Mouse (Mus musculus) gonadal fat pad, adult 2 months (tissue): ENCODE data around the gene Tbl1x. TPM values are rescaled to one million over a fixed set of nuclear protein-coding genes. Genes with fewer than 3 reads are reported as not detected.
"Not testable (repeated sequence)": the region's sequence is repeated elsewhere in the genome, so short reads cannot be mapped to it uniquely, and the experiment has no call there.

Experiments used
- DNase-seq: peaks from one replicate; pipeline ENCODE4 v3.0.0-alpha.2; 2012; ENCODE audit warnings: low read depth
- polyA plus RNA-seq: library from polyadenylated mRNA; depleted of rRNA; stranded (reverse); fragments of >200 nt; gene quantifications from 2 replicates; pipeline ENCODE4 v1.2.3, GENCODE M21; 2012; rRNA removed

Gene Tbl1x
- polyA plus RNA-seq = 41.9 and 43.5 TPM in 2 replicates

- no peak for DNase-seq
Observed at GRCm38 (mm10) chrX:77510371-77511300, at the start of gene Tbl1x. Gene Tbl1x, plus strand, starts transcription at chrX:77511013.

GRCm38 (mm10) chrX:77469216-77469615, 41.6 kb upstream of the Tbl1x start:
- no peak for DNase-seq

GRCm38 (mm10) chrX:77472858-77473257, 38.0 kb upstream of the Tbl1x start:
- no peak for DNase-seq

DNA sequence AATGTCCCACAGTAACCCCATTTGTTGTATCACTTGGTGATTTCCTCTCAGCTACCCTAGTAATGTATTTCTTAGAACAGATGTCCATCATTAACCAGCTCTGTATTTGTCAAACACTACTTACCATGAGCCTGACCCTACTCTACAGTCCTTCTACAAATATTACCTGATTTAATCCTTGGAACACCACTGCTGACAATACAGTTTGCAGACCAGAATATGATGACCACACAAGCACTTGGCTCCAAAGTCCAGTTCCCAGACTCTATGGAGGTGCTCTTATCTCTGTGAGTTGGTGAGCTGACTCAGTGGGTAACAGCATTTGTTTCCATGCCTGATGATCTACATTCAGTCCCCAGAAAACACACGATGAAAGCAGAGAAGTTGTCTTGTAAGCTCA, 37.3 kb upstream of the Tbl1x start:
- DNase-seq = no peak

DNA sequence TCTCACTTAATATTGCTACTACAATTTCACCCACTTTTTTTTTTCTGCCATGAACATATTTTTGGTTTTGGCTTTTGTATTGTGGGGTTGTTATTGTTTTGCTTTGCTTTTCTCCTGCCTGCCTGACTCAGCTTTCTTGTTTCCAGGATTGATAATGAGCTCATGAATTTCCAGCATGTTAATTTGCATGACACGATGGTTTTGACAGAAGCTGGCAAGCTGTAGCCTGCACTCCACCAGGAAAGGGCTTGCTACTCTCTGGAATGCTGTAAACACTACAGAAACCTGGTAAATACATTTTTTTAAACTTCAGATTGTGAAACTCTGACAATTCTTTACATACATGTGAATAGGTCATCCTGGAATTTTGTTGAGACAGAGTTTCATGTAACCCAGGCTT, 36.3 kb upstream of the Tbl1x start:
- no peak for DNase-seq

- no peak for DNase-seq
Observed at GRCm38 (mm10) chrX:77477526-77477925, 33.3 kb upstream of the Tbl1x start.

DNA sequence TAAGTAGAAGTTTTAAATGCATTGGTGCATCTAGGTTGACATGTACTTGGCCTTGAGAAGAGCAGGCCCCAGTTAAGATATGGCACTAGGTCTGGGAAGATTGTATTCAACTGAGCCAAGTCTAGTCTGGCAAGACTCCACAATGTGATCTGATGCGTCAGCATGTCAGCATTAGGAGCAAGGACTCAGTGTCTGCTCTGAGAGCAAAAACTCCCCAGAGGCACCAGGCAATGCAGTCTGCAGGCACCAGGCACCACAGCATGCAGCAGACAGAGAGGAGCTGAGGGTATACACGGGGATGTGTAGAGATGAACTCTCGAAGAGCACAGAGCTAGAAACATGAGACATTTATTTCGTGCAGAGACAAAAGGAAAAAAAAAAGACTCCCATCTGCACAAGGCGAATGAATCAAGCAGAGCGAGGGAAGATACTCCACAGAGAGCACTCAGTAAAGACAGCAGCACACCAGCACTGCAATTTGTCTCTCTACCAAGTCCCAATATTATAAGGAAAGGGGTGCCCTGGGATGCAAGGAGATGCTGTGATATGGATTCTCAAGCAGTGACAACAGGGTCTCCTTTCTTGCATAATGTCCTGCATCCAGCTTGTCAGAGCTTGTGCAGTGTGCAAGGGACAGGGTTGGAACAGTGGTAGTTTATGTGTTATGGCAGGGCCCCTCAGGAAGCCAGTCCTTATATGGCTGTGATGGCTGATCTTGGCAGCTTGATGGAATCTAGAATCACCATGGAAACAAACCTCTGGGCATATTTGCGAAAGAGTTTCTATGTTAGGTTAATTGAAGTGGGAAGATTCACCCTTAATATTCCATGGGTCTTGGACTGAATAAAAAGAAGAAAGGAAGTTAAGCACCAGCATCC, 22.7 kb upstream of the Tbl1x start:
- DNase-seq = no peak

- DNase-seq = no peak
Observed at GRCm38 (mm10) chrX:77490127-77490526, 20.7 kb upstream of the Tbl1x start.

- DNase-seq = peak; percentile 57
Observed at GRCm38 (mm10) chrX:77509149-77509548, 1.7 kb upstream of the Tbl1x start.

GRCm38 (mm10) chrX:77509776-77510175, 1.0 kb upstream of the Tbl1x start:
- DNase-seq = no peak

DNA sequence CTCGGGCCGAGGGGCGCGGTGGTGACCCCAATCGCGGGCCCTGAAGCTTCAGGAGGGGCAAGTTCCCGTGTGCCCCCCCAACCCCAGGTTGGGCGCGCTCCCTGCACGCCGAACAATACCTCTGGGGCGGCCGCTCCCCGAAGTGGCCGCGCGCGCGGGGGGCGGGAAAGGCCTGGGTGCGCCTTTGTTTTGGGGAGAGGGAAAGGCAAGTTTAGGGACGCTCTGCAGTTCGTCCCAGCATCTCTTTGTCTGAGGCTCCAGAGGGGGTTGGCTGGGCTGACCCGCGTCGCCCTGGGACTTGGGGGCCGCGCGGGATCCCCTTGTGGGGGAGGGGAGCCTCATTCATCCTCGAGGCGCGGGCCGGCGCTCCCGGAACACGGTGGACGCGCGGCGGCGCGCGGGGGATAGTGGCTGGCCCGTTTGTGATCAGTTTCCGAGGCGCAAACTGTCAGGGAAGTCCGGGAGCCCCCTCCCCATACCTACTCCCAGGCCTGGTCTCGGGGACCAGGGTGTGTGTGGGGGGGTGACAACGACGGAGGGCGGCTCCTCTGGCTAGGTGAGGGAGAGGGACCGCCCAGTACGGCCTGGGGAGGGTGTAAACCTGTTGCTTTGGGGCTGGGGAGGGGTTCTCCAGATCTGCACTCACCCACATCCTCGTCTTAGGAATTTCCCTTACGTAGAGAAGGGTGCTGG, 634 bp downstream of the Tbl1x start:
- no peak for DNase-seq

DNA sequence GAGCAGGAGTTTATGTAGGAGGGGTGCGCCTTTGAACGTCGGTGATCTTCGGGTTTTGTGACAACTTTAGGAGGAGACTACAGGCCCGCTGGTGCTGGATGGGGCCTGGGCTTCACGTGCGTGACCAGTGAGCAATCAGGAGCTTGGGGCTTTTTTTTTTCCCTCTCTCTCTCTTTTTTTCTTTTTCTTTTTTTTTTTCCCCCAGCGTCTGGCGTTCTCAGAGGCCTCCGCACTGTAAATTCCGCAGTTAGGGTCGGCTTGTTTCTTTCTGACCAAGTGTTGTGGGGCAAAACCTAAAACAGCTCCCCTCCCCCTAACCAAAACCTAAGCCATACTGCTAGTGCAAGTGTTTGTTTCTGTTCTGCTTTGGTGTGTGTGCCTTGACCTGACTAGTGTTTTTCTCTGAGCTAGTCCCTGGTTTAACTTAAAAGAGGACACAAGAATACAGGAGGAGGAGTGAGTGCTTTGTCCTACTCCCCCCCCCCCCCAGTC, 1.2 kb downstream of the Tbl1x start:
- DNase-seq = no peak

DNA sequence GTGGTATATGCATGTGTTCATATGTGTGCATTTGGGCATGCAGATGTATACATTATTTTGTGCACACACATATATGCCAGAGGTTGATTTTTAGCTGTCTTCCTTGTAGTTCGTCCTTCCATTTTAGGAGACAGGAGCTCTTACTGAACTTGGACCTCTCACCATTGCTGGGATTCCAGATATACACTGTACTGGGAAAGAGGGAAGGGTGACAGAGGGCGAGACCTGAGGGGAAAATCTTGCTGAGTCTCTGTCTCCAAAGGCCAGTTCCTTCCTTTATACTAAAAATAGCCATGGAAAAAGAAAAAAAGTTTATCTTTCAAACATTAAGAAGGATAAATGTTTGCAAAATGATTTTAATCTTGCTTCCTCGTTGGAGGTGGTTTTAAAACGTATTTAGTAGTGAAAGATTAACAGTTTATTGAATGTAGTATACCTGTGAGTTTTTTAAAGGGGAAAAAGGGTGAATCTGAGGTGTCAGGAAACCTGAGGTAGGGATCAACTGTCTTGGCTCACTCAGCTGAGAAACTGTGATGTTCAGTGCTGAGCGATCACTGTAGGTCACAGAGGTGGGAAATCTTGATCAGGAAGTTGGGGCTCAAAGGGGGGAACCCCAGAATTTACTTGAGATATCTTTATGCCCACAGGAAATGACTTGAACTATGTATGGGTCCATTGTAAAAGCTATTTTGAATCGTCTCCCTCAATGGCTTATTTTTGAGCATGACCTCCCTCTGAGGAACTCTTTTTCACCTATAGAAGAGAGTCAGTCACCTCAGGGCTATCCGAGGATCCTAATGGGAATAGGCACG, 6.7 kb downstream of the Tbl1x start:
- no peak for DNase-seq

- DNase-seq = no peak
Observed at GRCm38 (mm10) chrX:77518929-77519328, 8.1 kb downstream of the Tbl1x start.

DNA sequence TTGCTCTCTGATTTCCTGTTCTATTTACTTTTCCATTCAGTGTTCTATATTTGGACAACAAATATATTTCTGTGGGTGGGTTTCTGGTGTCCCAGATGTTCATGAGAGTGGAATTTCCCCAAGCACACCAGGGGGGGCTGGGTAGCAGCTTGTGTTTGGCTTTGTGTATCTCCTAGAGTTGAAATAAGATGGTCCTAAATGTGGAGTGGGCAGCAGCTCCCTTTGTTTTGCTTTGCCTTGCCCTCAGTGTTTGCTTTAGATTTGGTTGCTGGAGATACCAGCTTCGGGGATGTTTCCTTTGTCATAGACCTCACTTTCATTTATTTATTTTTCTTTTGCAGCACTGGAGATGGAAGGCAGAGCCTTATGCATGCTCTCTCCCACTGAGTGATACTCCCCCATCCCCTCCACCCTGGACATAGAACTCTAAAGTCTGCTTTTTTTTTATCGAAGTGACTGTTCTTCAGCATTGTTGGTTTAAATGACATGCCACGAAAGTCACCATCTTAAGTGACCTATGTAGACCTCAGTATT, 12.1 kb downstream of the Tbl1x start:
- no peak for DNase-seq

GRCm38 (mm10) chrX:77525179-77525578, 14.4 kb downstream of the Tbl1x start:
- no peak for DNase-seq

- DNase-seq = no peak
Observed at GRCm38 (mm10) chrX:77528401-77528800, 17.6 kb downstream of the Tbl1x start.

DNA sequence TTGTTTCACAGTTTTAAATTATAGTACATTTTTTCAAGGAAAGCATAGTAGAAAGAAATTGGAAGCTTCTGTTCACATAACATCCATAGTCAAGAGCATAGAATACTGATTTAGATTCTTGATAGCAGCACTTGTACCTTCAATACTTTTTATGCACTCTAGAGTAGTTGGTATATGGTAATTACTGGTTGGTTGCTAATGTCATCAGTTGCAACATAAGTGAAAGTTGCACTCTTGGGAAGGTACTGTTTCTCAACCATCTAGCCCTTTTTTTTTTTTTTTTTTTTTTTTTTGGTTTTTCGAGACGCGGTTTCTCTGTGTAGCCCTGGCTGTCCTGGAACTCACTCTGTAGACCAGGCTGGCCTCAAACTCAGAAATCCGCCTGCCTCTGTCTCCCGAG, 20.2 kb downstream of the Tbl1x start:
- DNase-seq = no peak

DNA sequence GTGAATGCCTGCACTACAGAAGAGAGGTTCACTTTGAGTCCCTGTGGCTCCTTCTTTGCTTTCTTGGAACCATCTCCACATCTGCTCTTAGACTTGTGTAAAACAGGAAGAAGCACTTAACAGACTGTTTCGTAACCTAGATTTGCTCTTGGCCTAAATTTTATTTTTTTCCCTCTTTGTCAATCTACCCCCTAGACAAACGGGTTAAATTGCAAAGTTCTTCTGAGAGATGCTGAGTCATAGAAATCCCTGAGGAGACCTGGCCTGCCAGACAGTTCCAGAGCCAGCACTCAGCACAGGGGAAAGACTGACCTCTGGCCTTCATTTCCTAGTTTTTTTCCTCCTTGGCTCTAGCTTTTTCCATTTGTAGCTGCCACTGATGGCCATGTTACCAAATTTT, 23.1 kb downstream of the Tbl1x start:
- DNase-seq = no peak

GRCm38 (mm10) chrX:77539770-77540169, 29.0 kb downstream of the Tbl1x start:
- not testable (repeated sequence) for DNase-seq

DNA sequence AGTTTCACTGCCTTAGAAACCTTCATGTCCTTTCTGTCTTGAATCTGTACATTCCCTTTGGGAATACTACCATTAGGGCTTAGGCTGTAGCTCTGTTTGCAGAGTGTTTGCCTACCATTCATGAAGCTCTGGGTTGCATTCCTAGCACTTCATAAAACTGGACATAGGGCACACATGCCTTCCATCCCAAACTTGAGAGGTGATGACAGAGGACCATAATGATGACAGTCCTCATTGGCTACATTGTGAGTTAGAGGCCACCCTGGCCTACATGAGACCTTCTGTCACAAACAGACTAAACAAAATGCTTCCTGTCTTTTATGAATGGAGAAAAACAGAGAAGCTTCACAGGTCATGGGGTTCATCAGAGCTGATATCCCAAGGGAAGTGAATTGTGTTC, 33.2 kb downstream of the Tbl1x start:
- no peak for DNase-seq
